Mouse (Mus musculus): ENCODE measurements around the gene P2rx6.

The P2rx6 gene

DNA sequence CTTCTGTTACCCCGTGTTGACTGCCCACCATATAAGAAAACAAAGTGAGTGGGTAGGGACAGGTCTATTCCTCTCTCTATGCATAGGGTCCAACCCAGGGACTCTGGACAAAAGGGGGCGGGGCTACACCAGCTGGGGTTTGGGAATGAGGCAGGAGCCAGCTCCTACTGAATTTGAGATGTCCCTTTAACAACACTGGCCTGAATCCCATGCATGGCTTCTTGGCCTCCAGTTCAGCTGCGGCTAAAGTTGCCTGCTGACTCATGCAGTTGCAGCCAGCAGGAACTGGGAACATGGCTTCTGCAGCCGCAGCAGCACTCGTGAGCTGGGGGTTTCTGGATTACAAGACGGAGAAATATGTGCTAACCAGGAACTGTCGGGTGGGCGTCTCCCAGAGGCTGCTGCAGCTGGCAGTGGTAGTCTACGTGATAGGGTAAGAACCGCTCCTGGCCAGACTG is at the start of gene P2rx6:
P2rx6 (plus strand) TSS at position 135 of the 458 bp plus-strand sequence.
- peak in 1 of 2 experiments; percentile 45 for DNase-seq (ENCODE audit: low spot score in 2 of 2)

DNA sequence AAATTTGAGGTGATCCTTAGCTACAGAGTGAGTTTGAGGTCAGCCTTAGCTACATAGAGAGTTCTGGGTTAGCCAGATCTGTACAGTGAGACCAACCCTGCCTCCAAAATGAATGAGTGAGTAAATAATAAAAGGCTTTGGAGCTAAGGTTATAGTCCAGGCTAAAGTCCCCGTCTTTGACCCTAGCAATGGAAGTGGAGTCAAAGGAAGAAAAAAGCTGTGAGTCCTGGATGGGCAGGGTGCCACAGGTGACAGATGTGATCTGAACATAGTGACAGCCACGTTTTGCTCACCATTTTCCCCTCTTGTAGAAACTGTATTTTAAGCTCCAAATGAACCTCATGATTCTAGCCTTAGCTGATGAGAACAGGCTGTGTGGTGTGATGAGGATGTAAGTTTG is 42.8 kb upstream of the P2rx6 start:
- DNase-seq (ENCODE audit: low spot score in 2 of 2) = peak in 1 of 2 experiments; percentile 13

DNA sequence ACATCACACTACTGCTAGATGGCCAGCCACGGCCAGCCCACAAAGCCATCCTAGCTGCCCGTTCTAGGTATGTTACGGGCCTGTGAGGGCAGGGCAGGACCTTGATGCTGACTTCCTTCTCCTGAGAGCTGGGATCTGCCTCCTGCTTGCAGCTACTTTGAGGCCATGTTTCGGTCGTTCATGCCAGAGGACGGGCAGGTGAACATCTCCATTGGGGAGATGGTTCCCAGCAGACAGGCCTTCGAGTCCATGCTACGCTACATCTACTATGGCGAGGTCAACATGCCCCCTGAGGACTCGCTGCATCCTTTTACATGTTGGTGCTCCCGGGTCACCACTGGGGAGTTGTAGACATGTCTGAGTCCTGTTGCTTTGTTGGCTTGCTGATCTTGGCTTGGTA is 37.5 kb upstream of the P2rx6 start:
- peak; percentile 21 to 25 for DNase-seq (ENCODE audit: low spot score in 2 of 2)

DNA sequence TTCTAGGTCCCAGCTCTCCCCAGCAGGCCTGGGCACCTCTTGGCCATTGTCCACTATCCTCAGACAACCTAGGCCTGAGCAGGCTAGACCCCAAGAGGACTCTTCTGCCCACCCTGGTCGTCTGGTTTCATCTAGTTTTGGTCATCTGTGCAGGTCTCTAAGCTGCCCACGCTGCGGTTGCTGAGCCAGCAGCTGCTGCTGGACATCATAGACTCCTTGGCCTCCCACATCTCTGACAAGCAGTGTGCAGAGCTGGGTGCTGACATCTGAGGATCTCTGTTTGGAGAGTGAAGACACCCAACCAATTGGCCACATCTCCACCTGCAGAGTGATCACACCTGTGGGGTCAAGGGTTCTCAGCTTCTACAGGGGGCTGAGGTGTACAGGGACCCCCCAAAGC is 36.2 kb upstream of the P2rx6 start:
- no peak for DNase-seq (ENCODE audit: low spot score in 2 of 2)

DNA sequence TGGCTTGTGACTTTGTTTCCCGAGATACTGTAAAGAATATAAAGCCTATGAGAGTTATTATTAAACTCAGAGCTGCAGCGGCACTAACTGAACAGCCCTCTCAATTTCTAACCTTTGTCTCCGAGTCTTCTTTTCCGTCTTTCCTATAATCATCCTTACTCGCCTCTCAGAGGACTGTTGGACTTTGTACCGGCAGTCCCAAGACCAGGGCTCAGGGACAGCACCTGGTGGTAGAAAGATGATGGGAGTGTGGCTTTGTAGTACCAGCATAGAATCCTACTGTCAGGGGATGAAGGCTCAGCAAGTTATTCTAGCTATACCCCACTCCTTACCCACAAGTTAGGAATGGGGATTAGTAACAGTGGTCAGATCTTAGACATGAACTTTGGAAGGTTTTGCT is 35.5 kb upstream of the P2rx6 start:
- no peak for DNase-seq (ENCODE audit: low spot score in 2 of 2)

DNA sequence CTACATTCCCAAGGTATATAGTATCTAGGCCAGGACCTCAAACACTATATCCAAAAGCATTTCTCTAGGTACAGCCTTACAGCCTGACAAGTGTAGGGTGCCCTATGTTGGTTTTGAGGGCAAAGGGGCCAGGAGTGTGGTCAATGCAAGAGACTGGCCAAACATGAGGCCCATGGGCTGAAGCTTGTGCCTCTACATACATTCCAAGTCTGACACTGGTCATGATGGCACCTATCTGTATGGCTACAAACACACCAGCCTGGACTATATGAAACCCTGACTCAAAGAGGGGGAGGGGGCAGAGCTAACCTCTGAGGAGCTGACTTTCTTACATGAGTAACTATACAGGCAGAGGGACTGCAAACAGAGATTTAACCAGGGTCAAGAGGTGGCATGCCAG is 34.1 kb upstream of the P2rx6 start:
- DNase-seq (ENCODE audit: low spot score in 2 of 2) = no peak

DNA sequence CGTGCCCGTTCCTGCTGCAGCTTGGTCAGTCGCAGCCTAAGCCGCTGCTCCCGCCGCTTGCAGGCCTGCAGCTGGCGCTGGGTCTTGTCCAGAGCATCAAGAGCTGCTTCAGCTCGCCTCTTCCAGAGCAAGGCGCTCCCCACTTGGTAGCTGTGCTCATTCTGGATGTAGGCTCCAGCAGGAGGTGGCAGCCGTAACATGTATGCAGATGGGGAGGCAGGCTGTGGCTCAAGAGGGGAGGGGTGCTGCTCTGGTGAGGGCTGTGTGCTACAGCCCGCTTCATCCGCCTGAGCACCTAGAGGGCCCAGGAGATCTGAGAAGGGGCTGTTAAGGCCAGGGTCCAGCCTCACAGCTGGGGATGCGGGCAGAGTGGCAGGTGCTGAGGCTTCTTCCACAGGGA is 33.4 kb upstream of the P2rx6 start:
- no peak for DNase-seq (ENCODE audit: low spot score in 2 of 2)

DNA sequence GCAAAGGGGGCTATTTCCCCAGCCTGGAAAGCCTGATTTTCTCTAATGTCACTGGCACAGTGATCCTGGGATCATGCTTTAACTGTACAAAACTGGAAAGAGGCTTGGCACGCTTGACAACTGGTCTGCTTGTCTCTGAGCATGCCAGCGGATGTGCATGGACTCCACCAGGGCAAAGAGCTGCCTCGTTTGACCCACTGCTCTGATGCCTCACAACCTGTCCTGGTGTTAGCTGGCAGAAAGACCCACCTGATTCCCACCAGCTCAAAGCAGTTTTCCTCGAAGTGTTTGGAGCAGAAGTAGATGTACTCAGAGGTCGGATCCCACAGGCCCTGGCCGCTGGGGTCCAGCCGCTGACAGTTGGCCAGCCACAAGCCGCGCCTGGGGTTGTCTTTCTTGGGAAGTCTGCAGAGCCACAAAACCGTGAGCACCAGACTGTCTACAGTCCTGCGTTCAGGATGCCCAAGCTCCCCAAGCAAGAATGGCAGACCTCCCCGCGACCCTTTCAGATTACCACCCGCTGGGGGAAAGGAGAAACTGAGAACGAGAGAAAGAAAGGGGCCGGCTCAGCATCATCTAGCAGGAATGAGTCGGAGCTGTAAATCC is 31.6 kb upstream of the P2rx6 start:
- peak in 1 of 2 experiments; percentile 34 for DNase-seq (ENCODE audit: low spot score in 2 of 2)

DNA sequence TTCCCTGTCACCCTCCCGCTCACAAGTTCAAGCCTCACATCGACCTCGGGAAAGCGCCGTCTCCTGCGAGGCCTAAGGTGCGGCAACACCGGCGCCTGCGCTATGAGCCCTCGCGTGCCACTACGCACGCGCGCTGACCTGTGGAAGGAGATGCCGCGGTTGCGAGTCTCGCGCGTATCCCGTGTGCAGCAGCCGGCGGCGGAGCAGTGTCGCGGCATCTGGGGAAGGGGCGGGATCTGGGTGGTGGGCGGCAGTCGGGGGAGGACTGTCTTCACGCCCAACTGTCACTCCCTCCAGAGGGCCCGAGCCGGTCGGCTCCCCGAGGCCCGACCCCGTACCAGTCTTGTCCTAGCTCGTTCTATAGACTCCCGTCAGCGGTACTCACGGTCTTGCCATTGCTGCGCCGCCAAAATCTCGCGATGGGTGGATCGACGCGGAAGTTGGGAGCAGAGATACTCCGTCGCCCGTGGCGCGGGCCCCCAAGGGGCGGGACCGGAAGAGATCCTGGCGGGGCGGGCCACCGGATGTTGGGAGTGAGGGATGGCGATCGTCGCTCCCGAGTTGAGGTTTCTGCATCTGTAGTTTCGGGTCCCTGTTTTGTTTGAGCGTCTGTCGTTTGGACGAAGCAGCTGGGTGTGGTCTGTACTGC is 30.9 kb upstream of the P2rx6 start, which contains the start of gene Thap7:
Thap7 (minus strand) TSS at position 497 of the 649 bp plus-strand sequence.
- DNase-seq (ENCODE audit: low spot score in 2 of 2) = peak; percentile 98

DNA sequence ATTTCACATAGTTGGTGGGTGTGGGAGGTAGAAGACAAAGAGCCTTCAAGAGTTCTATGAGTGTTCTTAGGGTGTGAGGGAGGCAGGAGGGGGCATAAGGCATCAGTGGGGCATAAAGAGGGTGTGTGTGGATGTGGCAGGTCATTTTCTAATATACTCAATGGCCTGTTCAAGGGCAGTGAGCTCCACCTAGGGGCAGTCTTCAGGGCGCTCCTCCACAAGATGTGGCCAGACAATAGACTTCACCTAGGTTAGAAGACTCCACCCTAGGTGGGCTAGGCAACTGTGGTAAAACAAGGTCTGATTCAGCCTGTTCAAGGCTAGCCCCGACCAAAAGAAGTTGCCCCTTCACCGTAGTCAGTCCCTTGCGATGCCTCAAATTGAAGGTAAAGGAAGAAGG is 29.4 kb upstream of the P2rx6 start:
- DNase-seq (ENCODE audit: low spot score in 2 of 2) = peak in 1 of 2 experiments; percentile 20

DNA sequence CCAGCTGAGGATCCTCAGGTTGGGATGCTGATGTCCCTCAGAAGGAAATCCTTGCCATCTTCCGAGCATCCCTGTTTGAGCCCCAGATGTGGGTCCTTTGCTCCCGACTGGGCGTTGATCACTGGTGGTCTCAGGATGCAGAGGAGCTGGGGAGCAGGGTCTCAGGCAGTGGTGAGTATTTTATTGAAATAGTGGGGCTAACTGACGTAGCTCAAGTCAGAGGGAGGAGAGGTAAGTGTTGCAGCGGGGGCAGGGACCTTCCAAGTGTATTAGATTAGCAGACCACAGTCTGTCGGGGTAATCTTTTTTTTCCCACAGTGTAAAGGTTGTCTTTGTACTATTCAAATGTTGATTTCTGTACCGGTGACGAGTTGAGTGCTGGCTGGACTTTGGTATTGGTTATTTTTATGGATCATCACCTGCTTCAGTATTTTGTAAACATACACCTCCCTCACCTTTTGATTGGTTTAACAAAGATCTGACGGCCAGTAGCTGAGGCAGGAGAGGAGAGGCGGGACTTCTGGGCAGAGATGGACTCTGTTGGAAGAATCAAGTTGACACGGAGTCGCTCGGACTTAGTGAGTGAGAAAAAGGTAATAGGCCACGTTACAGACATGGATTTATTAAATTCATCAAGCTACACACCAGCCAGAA is 28.9 kb upstream of the P2rx6 start:
- DNase-seq (ENCODE audit: low spot score in 2 of 2) = peak in 1 of 2 experiments; percentile 16

DNA sequence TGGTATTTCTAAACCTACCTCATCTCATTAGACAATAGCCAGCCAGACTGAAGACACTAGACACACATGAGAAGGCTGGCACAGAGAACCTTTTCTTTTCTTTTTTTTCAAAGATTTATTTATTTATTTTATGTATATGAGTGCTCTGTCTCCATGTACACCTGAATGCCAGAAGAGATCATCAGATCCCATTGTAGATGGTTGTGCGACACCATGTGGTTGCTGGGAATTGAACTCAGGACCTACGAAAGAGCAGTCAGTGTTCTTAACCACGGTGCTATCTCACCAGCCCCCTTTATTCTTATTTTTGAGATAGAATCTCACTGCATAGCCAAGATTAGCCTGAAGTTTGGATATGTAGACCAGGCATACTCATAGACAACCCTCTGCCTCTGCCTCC is 25.1 kb upstream of the P2rx6 start:
- peak in 1 of 2 experiments; percentile 16 for DNase-seq (ENCODE audit: low spot score in 2 of 2)

DNA sequence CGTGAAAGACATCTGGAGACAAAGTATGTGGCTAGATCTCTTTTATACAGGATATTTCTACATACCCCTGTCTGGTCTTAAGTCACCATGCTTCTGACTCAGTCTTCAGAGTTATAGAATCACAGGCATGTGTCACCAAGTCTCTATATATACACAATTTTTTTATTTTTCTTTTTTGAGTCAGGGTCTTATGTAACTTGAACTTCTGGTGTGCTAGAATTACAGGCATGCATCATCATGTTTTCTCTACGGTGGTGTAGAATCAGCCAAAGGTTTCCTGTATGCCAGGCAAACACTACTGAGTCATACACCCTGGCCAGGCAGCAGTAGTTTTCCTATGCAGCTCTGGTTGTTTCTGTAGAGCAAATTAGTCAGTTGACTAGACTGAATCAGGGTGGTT is 19.1 kb upstream of the P2rx6 start:
- DNase-seq (ENCODE audit: low spot score in 2 of 2) = peak in 1 of 2 experiments; percentile 8

DNA sequence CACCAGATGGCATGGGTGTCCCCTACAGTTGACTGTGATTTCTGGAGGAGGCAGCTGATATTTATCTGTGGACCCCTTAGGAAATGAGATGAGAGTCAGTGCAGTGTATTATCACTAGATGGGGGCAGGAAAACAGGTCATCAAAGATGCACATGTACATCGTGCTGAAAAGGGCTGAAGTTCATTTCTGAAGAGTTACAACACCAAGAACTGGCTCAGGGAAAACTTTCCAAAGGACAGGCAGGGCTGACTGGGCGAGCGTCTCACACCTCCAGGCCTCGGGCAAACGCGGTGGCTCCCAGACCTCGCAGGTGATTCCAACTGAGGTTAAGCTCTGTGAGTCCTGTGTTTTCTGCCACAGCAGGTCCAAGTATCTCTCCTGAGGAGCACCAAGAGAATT is 8.8 kb upstream of the P2rx6 start:
- peak in 1 of 2 experiments; percentile 11 for DNase-seq (ENCODE audit: low spot score in 2 of 2)

DNA sequence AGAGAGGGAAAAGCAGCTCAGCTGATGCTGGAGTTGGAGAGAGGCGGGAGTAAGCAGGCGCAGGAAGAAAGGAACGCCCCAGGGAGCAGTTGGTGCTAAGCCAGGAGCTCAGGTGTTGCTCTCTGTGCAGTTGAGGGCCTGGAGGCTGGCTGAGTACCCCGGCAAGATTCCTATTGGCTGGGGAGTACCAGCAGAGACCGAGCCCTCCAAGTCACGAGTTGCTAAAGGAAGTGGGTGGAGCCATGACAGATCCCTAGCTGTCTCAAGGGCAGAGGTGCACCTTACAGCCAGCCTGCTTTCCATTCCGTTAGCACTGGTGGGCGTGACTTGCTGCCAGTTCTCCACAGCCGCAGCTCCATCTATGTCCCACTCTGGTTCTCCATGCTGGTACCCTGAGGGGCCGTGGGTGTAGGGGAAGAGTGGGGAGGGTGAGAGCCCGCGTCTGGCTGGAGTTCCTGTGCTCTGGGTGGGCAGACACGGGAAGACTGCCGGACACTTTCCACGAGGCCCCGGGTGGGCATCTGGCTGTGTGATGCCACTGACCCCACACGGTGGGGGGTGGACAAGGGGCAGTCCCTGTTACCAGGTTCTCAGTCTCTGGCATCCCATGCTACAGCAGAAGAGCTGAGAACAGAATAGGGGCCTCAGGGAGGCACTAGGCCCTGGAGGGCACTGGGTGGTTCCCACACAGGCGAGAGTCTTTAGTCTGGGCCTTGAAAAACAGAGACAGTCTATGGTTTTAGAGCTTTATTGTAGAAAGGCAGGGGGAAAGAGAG is 7.6 kb upstream of the P2rx6 start:
- peak in 1 of 2 experiments; percentile 36 for DNase-seq (ENCODE audit: low spot score in 2 of 2)

DNA sequence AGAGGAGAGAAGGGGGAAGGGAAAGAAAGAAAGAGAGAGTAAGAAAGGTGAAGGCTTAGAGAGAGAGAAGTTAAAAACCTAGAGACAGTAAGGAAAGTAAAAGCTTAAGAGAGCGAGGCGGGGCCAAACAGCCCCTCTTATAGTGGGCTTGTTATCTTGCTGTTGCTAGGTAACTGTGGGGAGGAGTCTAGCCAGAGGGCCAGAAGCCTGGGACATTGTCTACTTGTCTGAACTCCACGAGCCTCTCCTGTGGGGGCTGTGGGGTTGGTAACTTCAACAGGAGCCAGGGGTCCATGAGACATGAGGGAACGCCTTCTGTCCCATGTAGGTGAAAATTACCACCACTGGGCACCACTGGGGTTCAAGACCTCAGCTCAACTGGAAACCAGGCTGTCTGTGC is 7.0 kb upstream of the P2rx6 start:
- peak in 1 of 2 experiments; percentile 9 for DNase-seq (ENCODE audit: low spot score in 2 of 2)

DNA sequence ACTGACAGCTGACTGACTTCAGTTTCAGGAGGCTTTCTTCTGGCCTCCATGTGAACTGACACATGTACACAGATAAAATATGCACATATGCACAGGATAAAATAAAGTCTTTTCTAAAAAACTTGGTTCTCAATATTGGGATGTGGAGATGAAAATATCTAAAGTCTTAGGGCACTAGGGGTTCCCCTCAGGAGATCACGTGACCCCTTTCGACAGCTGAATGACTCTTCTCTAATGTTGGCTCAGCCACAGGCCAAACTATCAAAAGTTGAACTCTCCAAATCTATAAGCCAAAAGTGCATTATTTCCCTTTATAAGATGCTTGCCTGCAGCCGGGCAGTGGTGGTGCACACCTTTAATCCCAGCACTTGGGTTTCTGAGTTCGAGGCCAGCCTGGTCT is 5.5 kb upstream of the P2rx6 start:
- peak in 1 of 2 experiments; percentile 4 for DNase-seq (ENCODE audit: low spot score in 2 of 2)

DNA sequence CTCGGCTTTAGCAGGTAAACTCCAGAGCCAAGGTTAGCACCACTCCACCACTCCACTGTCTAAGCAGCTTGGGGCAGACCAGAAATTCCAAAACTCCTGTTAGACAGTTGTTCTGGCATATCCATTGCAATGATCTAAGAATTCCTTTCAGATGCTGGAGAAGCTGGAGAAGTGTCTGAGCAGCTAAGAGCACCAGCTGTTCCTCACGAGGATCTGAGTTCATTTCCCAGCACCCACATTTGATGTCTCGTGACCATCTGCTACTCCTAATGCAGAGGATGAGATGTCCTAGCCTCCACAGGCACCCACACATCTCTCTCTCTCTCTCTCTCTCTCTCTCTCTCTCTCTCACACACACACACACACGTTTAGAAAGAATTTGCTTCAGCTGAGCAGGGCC is 4.8 kb upstream of the P2rx6 start:
- DNase-seq (ENCODE audit: low spot score in 2 of 2) = peak in 1 of 2 experiments; percentile 5

DNA sequence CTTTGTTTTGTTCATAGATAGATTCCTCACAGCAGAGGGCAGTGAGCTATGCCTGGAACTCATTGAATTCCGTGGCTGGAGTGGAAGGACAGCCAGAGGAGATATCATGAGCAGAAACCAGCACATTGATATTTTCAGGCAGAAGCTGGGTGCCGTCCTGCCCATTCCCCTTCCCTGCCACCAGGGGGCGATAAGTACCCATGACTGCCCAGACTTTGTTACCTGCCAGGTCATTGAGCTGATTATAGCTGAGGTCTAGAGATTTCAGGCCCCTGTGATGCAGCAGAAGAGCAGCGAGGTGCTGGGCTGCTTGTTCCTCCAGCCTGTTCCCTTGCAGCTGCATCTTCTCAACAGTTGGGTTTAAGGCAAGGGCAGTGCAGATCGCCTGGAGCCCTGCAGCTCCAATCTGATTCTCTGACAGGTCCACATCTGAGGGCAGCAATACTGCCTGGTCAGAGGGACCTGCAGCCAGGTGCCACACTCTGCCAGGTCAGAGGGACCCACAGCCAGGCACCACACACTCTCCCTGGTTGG is 3.7 kb upstream of the P2rx6 start:
- peak; percentile 63 to 75 for DNase-seq (ENCODE audit: low spot score in 2 of 2)

DNA sequence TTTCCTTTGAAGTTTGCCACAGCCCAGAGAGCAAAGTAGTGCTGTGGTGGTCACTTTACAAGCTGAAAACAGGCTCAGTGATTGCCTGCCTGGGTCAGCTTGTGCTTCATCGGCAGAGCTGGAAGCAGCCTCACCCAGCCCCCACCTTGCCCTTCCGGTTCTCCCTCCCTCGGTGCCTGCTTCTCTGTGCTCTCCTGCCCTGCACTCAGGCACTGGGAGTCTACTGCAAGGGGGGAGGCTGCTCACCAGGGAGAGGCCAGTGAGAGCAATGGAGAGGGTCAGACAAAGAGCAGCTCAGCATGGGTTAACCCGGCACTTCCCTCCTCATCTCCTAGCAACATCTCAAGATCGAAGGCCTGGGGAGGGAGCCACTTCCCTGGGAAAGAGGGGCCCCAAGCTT is 2.9 kb upstream of the P2rx6 start:
- no peak for DNase-seq (ENCODE audit: low spot score in 2 of 2)

DNA sequence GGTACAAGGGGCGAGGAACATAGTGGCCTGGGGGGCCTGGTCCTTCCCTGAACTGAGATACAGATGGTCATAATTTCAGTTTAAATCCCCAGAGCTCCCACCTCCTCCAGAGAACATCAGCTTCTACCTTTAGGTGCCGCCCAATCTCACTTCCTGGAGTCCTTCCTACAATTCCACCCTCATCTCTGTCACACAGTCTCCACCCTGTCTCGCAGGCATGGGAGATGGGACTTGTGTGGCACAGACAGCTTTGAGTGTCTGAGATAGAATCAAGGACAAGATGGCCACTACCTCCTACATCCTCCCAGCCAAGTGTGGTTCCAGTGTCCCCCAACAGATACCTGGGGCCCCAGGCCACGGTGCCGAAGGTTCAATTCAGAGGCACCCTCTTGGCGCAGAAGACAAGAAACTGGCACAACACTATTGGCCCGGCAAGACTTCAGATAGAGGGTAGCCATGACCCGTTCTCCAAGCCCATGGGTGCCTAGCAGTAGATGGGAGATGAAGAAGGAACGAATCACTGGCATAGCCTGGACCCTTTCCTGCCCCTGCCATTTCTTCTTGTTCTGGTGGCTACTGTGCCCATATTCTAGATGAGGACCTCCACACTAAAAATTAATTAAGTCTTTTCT is 2.2 kb upstream of the P2rx6 start:
- DNase-seq (ENCODE audit: low spot score in 2 of 2) = peak in 1 of 2 experiments; percentile 13

All from right cerebral cortex, postnatal 10 days (tissue).